Mouse (Mus musculus) cortical plate, adult 2 months (tissue): ENCODE measurements at regions not wholly inside any gene's neighbourhood (a gene's known extent, or its start where the extent isn't known, plus 50 kb on each side); places are given as distances from the start of the nearest gene placed in this dataset.

Experiments
- CTCF ChIP-seq: fragments of 200-500 bp; IDR thresholded peaks from 2 replicates; pipeline ENCODE4 v1.5.1; 2011; ENCODE audit warnings: mild to moderate bottlenecking, control low read depth, low read length; ENCODE audit not compliant: insufficient read depth; ENCODE audit errors: extremely low read depth
- POLR2A ChIP-seq: fragments of 200-500 bp; IDR thresholded peaks from 2 replicates; pipeline ENCODE4 v1.6.1; 2011; ENCODE audit warnings: mild to moderate bottlenecking, low read length, control low read depth; ENCODE audit not compliant: insufficient read depth; ENCODE audit errors: extremely low read depth

GRCm38 (mm10) chr5:111507332-111507731 lies 90.2 kb downstream of the Mn1 start:
- TF ChIP-seq CTCF (no peak), POLR2A (no peak)
